Mouse (Mus musculus) forebrain, embryonic 10.5 days (tissue): ENCODE results near the gene 4933425L06Rik. TPM values are rescaled to one million over a fixed set of nuclear protein-coding genes. Genes with fewer than 3 reads are reported as not detected.

ENCODE experiments used
- DNase-seq: peaks from one replicate; pipeline ENCODE4 v3.0.0-alpha.2; 2017; ENCODE audit warnings: low spot score; ENCODE audit errors: extremely low spot score
- H3K27ac ChIP-seq: fragments of 300-500 bp; sonication (generic); 2 replicates; pipeline ENCODE4 v1.5.1; 2016; ENCODE audit warnings: mild to moderate bottlenecking
- H3K27me3 ChIP-seq: fragments of 300-500 bp; sonication (generic); 2 replicates; pipeline ENCODE4 v1.6.1; 2016; ENCODE audit warnings: mild to moderate bottlenecking; ENCODE audit not compliant: poor library complexity, severe bottlenecking
- H3K36me3 ChIP-seq: fragments of 300-500 bp; sonication (generic); replicated peaks from 2 replicates; pipeline ENCODE4 v1.6.1; 2016; ENCODE audit warnings: mild to moderate bottlenecking, moderate library complexity
- H3K4me1 ChIP-seq: fragments of 300-500 bp; sonication (generic); 2 replicates; pipeline ENCODE4 v1.6.1; 2016
- H3K4me3 ChIP-seq: fragments of 300-500 bp; sonication (generic); 2 replicates; pipeline ENCODE4 v1.5.1; 2016; ENCODE audit warnings: mild to moderate bottlenecking, moderate library complexity
- H3K9me3 ChIP-seq: fragments of 300-500 bp; sonication (generic); 2 replicates; pipeline ENCODE4 v1.6.1; 2016; ENCODE audit warnings: mild to moderate bottlenecking, moderate library complexity
- WGBS: fragments of 180-500 bp; shearing (Covaris S2); methylation state at CpG from one replicate; pipeline ENCODE4 v1.1.7; 2016; 5-methylcytosine and 5-hydroxymethylcytosine counted together
- polyA plus RNA-seq: library from polyadenylated mRNA; unstranded; fragments of >200 nt; fragmentation: Nextera tagmentation; extraction: Ambion mirVana; gene quantifications from 2 replicates; pipeline ENCODE4 v1.2.1, GENCODE M21; 2016

4933425L06Rik gene
- polyA plus RNA-seq, 1 experiment from 2014 or later = not detected

DNA sequence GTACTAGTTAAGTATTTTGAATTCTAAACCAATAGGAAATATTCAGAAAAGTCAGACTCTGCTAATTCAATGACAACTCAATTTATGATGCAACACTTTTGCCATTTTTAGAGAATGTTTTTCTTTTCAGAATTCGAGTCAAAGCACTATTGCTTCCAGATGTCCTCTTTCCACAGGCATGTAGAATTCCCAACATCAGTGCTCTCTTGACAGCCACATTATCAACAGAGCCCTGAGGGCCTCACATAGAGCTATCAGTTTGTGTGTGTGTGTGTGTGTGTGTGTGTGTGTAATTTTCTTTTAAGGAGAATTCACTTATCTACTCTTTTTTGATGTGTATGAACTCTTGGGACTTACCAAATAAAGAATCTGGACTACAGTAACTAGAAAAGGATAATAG is 64.9 kb downstream of the 4933425L06Rik start:
- no peak for DNase-seq
- 50% methylated on average over 1 of the region's 1 CpGs for WGBS
- no peaks in the 10 kb centered on the region for H3K36me3 ChIP-seq

DNA sequence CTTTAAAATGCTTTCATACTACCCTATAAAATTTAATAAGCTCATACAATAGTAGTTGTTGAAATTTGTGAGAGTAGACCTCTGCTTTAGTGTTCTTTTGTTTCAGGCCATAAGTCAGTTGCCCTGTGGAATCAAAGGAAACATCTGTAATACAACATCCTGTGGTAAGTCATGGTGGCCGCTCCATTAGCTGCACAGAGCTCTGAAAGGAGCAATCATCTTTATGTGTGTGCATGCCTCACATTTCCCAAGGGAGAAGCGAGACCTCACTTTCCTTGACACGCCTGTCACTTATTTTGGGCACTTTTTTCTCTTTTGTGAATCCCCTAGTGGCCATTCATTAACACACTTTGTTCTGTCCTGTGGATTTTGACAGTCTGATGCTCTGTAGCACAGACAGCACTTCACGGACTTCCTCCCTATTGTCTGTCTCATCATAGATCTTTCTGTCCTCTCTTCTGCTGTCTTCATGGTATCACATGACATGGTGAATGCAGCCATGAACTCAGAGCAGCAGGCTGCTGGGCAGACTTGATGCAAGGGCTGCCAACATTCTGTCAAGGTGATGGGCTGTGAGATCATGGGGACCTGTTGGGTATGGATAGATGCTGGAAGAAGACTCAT is 66.0 kb downstream of the 4933425L06Rik start:
- 78% methylated on average over 4 of the region's 4 CpGs for WGBS
- Histone ChIP-seq H3K36me3 (no peaks in the 10 kb centered on the region), H3K27me3 (no peaks in the 10 kb centered on the region), H3K4me3 (no peak overlapping the region), H3K4me1 (no peaks in the 10 kb centered on the region), H3K27ac (no peak overlapping the region), H3K9me3 (no peaks in the 10 kb centered on the region)
- DNase-seq = no peak

More for the DNA sequence above, 64.9 kb downstream of the 4933425L06Rik start:
- Histone ChIP-seq H3K9me3 (no peaks in the 10 kb centered on the region), H3K27ac (no peak overlapping the region), H3K27me3 (no peaks in the 10 kb centered on the region), H3K4me3 (no peak overlapping the region), H3K4me1 (no peaks in the 10 kb centered on the region)

DNA sequence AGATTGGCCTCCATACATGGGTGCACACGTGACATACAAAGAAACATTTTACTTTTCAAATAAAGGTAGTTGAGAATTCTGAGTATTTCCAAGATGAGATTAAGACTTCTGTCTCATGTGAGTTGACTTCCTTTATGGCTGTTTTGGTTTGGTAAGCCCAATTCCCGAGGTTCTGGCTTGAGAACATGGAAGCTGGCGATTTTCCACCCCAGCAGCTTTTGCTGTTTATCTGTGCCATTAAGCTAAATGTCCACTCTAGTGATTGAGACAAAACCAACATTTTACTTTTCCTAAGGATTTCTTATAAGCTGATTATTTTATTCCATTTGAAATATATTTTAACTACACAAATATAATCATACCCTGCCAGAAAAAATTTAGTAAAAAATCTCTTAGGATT is 68.1 kb downstream of the 4933425L06Rik start:
- 90% methylated on average over 3 of the region's 3 CpGs for WGBS

DNA sequence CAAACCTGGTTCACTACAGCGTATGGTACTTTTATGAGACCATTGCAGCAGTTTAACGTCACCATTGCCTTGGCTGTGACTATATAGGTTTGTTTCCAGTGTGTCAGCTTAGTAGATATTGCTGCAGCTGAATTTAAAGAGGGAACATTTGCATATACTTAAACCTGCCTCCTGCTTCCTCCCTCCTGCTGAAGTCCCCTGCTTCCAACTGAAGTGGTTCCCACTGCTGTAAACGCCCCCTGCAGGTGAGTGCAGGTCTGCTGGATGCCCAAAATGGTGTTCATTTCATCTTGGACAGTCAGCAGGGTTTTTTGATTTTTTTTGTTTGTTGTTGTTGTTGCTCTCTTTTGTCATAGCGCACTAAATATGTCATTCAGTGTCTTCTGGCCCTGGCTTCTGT is 72.0 kb downstream of the 4933425L06Rik start:
- Histone ChIP-seq H3K4me1 (no peaks in the 10 kb centered on the region), H3K4me3 (no peak overlapping the region), H3K27me3 (no peaks in the 10 kb centered on the region), H3K36me3 (no peaks in the 10 kb centered on the region), H3K27ac (no peak overlapping the region), H3K9me3 (no peaks in the 10 kb centered on the region)
- DNase-seq = no peak
- WGBS = 56% methylated on average over 4 of the region's 4 CpGs

More for the DNA sequence above, 68.1 kb downstream of the 4933425L06Rik start:
- H3K4me1 ChIP-seq = no peaks in the 10 kb centered on the region
- H3K4me3 ChIP-seq = no peak overlapping the region
- no peak for DNase-seq
- H3K27me3 ChIP-seq = no peaks in the 10 kb centered on the region
- H3K9me3 ChIP-seq = no peaks in the 10 kb centered on the region
- H3K36me3 ChIP-seq = no peaks in the 10 kb centered on the region
- H3K27ac ChIP-seq = no peak overlapping the region

DNA sequence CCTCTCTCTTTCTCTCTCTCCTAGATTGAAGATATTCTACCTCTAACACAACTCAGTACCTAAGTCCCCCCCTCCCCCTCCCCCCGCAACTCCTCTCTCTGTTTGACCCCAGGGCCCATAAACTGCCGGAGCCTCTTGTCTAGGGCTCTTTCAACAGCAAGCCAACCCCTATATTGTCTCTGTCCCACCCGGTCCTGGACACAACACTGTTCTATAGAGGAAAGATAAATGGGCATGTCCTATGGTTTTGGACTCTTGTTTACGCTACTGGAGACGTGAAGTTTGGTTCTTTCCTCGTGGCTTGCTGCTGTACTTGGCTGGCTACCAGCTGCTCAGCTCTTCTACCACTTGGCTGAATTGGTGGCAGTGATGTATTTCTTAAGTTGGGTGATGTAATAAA is 83.5 kb downstream of the 4933425L06Rik start:
- Histone ChIP-seq H3K9me3 (no peaks in the 10 kb centered on the region), H3K36me3 (no peaks in the 10 kb centered on the region), H3K27ac (no peak overlapping the region), H3K4me3 (no peak overlapping the region), H3K27me3 (no peaks in the 10 kb centered on the region), H3K4me1 (no peaks in the 10 kb centered on the region)
- DNase-seq = no peak
- 89% methylated on average over 6 of the region's 6 CpGs for WGBS

Other genes with a start within 250 kb of the 4933425L06Rik start
- 0.71 TPM in 1 of 2 replicates, not detected in the other for gene Shisal2b, start 218.2 kb upstream of the 4933425L06Rik start, polyA plus RNA-seq
- 0.46 and 0.55 TPM in 2 replicates for gene Rgs7bp, start 27.2 kb upstream of the 4933425L06Rik start, polyA plus RNA-seq
- 6.4 and 6.6 TPM in 2 replicates for gene Rnf180, start 212.7 kb downstream of the 4933425L06Rik start, polyA plus RNA-seq